Mouse (Mus musculus) embryonic facial prominence, embryonic 13.5 days (tissue): ENCODE data around the gene Nlrp6. TPM values are rescaled to one million over a fixed set of nuclear protein-coding genes. Genes with fewer than 3 reads are reported as not detected.

Experiments used
- polyA plus RNA-seq: library from polyadenylated mRNA; unstranded; fragments of >200 nt; fragmentation: Nextera tagmentation; extraction: Ambion mirVana; gene quantifications from 2 replicates; pipeline ENCODE4 v1.2.1, GENCODE M21; 2015

Nlrp6 gene
- polyA plus RNA-seq, 1 experiment from 2014 or later, result 0.20 TPM

Other genes with a start within 250 kb of the Nlrp6 start
- gene Olfr45, start 239.0 kb upstream of the Nlrp6 start, polyA plus RNA-seq, result not detected in 2 replicates
- gene Olfr541, start 223.6 kb upstream of the Nlrp6 start, polyA plus RNA-seq, result 0.15 TPM in 1 of 2 replicates, not detected in the other
- not detected in 2 replicates for gene Cyp2e1, start 157.2 kb upstream of the Nlrp6 start, polyA plus RNA-seq
- 0.23 TPM in 1 of 2 replicates, not detected in the other for gene Syce1, start 133.1 kb upstream of the Nlrp6 start, polyA plus RNA-seq
- gene Zfp941, start 98.7 kb upstream of the Nlrp6 start, polyA plus RNA-seq, result 1.7 and 2.1 TPM in 2 replicates
- 4.2 and 5.3 TPM in 2 replicates for gene Urah, start 85.9 kb upstream of the Nlrp6 start, polyA plus RNA-seq
- not detected in 2 replicates for gene Scgb1c1, start 75.4 kb upstream of the Nlrp6 start, polyA plus RNA-seq
- 0.25 TPM in 1 of 2 replicates, not detected in the other for gene Odf3, start 73.1 kb upstream of the Nlrp6 start, polyA plus RNA-seq
- gene Gm45785, start 64.6 kb upstream of the Nlrp6 start, polyA plus RNA-seq, result not detected in 2 replicates
- 72.4 and 72.6 TPM in 2 replicates for gene Ric8a, start 63.9 kb upstream of the Nlrp6 start, polyA plus RNA-seq
- gene Bet1l, start 63.3 kb upstream of the Nlrp6 start, polyA plus RNA-seq, result 56.4 and 68.1 TPM in 2 replicates
- gene Psmd13, start 38.9 kb upstream of the Nlrp6 start, polyA plus RNA-seq, result 237 and 261 TPM in 2 replicates
- 24.8 and 28.9 TPM in 2 replicates for gene Sirt3, start 38.6 kb upstream of the Nlrp6 start, polyA plus RNA-seq
- gene Cox8b, start 20.5 kb upstream of the Nlrp6 start, polyA plus RNA-seq, result 1.2 and 1.9 TPM in 2 replicates
- 25.1 and 25.7 TPM in 2 replicates for gene Pgghg, start 20.5 kb downstream of the Nlrp6 start, polyA plus RNA-seq
- gene Ifitm5, start 29.4 kb downstream of the Nlrp6 start, polyA plus RNA-seq, result 32.4 and 56.7 TPM in 2 replicates
- gene Gm45717, start 35.0 kb downstream of the Nlrp6 start, polyA plus RNA-seq, result 1.1 TPM in 1 of 2 replicates, not detected in the other
- gene Ifitm2, start 35.1 kb downstream of the Nlrp6 start, polyA plus RNA-seq, result 1,314 and 1,591 TPM in 2 replicates
- 91.5 and 101 TPM in 2 replicates for gene Ifitm1, start 46.3 kb downstream of the Nlrp6 start, polyA plus RNA-seq
- gene Ifitm3, start 89.9 kb downstream of the Nlrp6 start, polyA plus RNA-seq, result 98.1 and 109 TPM in 2 replicates
- 0.45 TPM in 1 of 2 replicates, not detected in the other for gene Ifitm6, start 97.0 kb downstream of the Nlrp6 start, polyA plus RNA-seq
- not detected in 2 replicates for gene Gm17387, start 108.2 kb downstream of the Nlrp6 start, polyA plus RNA-seq
- 26.4 and 27.4 TPM in 2 replicates for gene B4galnt4, start 140.2 kb downstream of the Nlrp6 start, polyA plus RNA-seq
- gene Pkp3, start 157.3 kb downstream of the Nlrp6 start, polyA plus RNA-seq, result 36.1 and 46.2 TPM in 2 replicates
- 2.4 and 3.8 TPM in 2 replicates for gene Sigirr, start 179.7 kb downstream of the Nlrp6 start, polyA plus RNA-seq
- 5.2 TPM in 2 replicates for gene Ano9, start 196.9 kb downstream of the Nlrp6 start, polyA plus RNA-seq
- gene Ptdss2, start 201.5 kb downstream of the Nlrp6 start, polyA plus RNA-seq, result 70.8 and 76.0 TPM in 2 replicates